Mouse (Mus musculus) adrenal gland, postnatal 25 days (tissue): ENCODE data around the gene Kcna7. TPM values are rescaled to one million over a fixed set of nuclear protein-coding genes. Genes with fewer than 3 reads are reported as not detected.

Experiments used
- microRNA-seq, 2 experiments: library from miRNA; unstranded; fragments of <30 nt; microRNA quantifications; one replicate each; pipeline ENCODE4 v1.2.0; 2021
- total RNA-seq: library from RNA; stranded (reverse); gene quantifications from 2 replicates; pipeline ENCODE4 v1.2.3, GENCODE M21; 2021

The Kcna7 gene
- total RNA-seq, 1 experiment from 2014 or later = not detected

Small RNA genes lying within 50 kb of the gene (microRNA-seq; reads per million reads assigned to microRNA genes)
- 2.1 to 6.2 reads per million in 2 experiments for gene Gm22133

Other genes with a start within 250 kb of the Kcna7 start
- gene Slc17a7, start 241.7 kb upstream of the Kcna7 start, total RNA-seq = 0.15 and 0.33 TPM in 2 replicates
- gene Gfy, start 226.1 kb upstream of the Kcna7 start, total RNA-seq = not detected in 2 replicates
- not detected in 2 replicates for gene Pth2, start 224.7 kb upstream of the Kcna7 start, total RNA-seq
- 0.12 TPM in 1 of 2 replicates, not detected in the other for gene Ccdc155, start 200.8 kb upstream of the Kcna7 start, total RNA-seq
- gene Dkkl1, start 193.5 kb upstream of the Kcna7 start, total RNA-seq = not detected in 2 replicates
- gene Tead2, start 189.9 kb upstream of the Kcna7 start, total RNA-seq = 15.0 and 15.3 TPM in 2 replicates
- gene Cd37, start 166.5 kb upstream of the Kcna7 start, total RNA-seq = 2.7 TPM in 2 replicates
- not detected in 2 replicates for gene Slc6a16, start 164.6 kb upstream of the Kcna7 start, total RNA-seq
- gene Slc6a21, start 128.1 kb upstream of the Kcna7 start, total RNA-seq = not detected in 2 replicates
- 9.3 and 14.2 TPM in 2 replicates for gene Trpm4, start 71.9 kb upstream of the Kcna7 start, total RNA-seq
- gene Hrc, start 70.4 kb upstream of the Kcna7 start, total RNA-seq = 0.18 TPM in 1 of 2 replicates, not detected in the other
- 1.9 and 2.9 TPM in 2 replicates for gene Ppfia3, start 38.6 kb upstream of the Kcna7 start, total RNA-seq
- 8.7 TPM in 1 of 2 replicates, not detected in the other for gene Lin7b, start 35.1 kb upstream of the Kcna7 start, total RNA-seq
- gene Snrnp70, start 9.9 kb upstream of the Kcna7 start, total RNA-seq = 361 and 425 TPM in 2 replicates
- gene Ntf5, start 8.0 kb downstream of the Kcna7 start, total RNA-seq = not detected in 2 replicates
- gene Lhb, start 15.2 kb downstream of the Kcna7 start, total RNA-seq = not detected in 2 replicates
- gene Gys1, start 29.2 kb downstream of the Kcna7 start, total RNA-seq = 39.4 and 44.2 TPM in 2 replicates
- 50.7 and 51.6 TPM in 2 replicates for gene Ruvbl2, start 32.4 kb downstream of the Kcna7 start, total RNA-seq
- gene Ftl1, start 54.2 kb downstream of the Kcna7 start, total RNA-seq = 786 and 951 TPM in 2 replicates
- gene Bax, start 61.2 kb downstream of the Kcna7 start, total RNA-seq = 61.4 and 68.8 TPM in 2 replicates
- gene Tulp2, start 76.2 kb downstream of the Kcna7 start, total RNA-seq = 0.46 and 0.67 TPM in 2 replicates
- 21.0 and 40.1 TPM in 2 replicates for gene Gm45808, start 81.2 kb downstream of the Kcna7 start, total RNA-seq
- 62.3 and 75.5 TPM in 2 replicates for gene Dhdh, start 83.2 kb downstream of the Kcna7 start, total RNA-seq
- gene Nucb1, start 104.8 kb downstream of the Kcna7 start, total RNA-seq = 220 and 264 TPM in 2 replicates
- gene Ppp1r15a, start 120.6 kb downstream of the Kcna7 start, total RNA-seq = 28.0 and 29.6 TPM in 2 replicates
- gene Plekha4, start 120.7 kb downstream of the Kcna7 start, total RNA-seq = 3.2 and 3.3 TPM in 2 replicates
- 0.95 and 1.0 TPM in 2 replicates for gene Hsd17b14, start 149.2 kb downstream of the Kcna7 start, total RNA-seq
- 218 and 244 TPM in 2 replicates for gene Bcat2, start 164.5 kb downstream of the Kcna7 start, total RNA-seq
- not detected in 2 replicates for gene Fgf21, start 209.8 kb downstream of the Kcna7 start, total RNA-seq
- gene Fut1, start 211.6 kb downstream of the Kcna7 start, total RNA-seq = not detected in 2 replicates
- gene Izumo1, start 216.2 kb downstream of the Kcna7 start, total RNA-seq = 0.36 TPM in 1 of 2 replicates, not detected in the other
- gene Rasip1, start 221.8 kb downstream of the Kcna7 start, total RNA-seq = 21.3 and 23.3 TPM in 2 replicates
- 3.5 and 4.3 TPM in 2 replicates for gene Mamstr, start 234.3 kb downstream of the Kcna7 start, total RNA-seq